Mouse (Mus musculus): ENCODE results near the gene Fastkd1. TPM values are rescaled to one million over a fixed set of nuclear protein-coding genes. Genes with fewer than 3 reads are reported as not detected.
A peak's percentile ranks its signal among the peaks of the same experiment; 100 is the strongest.
"Not testable (repeated sequence)": the region's sequence is repeated elsewhere in the genome, so short reads cannot be mapped to it uniquely, and the experiment has no call there.

Fastkd1 gene
- polyA plus RNA-seq (2012; rRNA removed) = 14.7 and 15.1 TPM in 2 replicates

GRCm38 (mm10) chr2:69712981-69713625 lies at the start of gene Fastkd1:
Gene Fastkd1 (minus strand): TSS chr2:69713516.
- DNase-seq (ENCODE audit: extremely low spot score in 1 of 2, low spot score in 1 of 2) = peak; percentile 92

- DNase-seq (ENCODE audit: extremely low spot score in 1 of 2, low spot score in 1 of 2) = no peak
Measured at GRCm38 (mm10) chr2:69760980-69761379, 47.7 kb upstream of the Fastkd1 start.

GRCm38 (mm10) chr2:69745091-69745490 lies 31.8 kb upstream of the Fastkd1 start:
- no peak for DNase-seq (ENCODE audit: extremely low spot score in 1 of 2, low spot score in 1 of 2)

GRCm38 (mm10) chr2:69723519-69723825 lies 10.2 kb upstream of the Fastkd1 start:
- DNase-seq (ENCODE audit: extremely low spot score in 1 of 2, low spot score in 1 of 2) = no peak

- peak; percentile 87 to 97 for DNase-seq (ENCODE audit: extremely low spot score in 1 of 2, low spot score in 1 of 2)
Measured at GRCm38 (mm10) chr2:69722650-69723518, 9.6 kb upstream of the Fastkd1 start.

- DNase-seq (ENCODE audit: extremely low spot score in 1 of 2, low spot score in 1 of 2) = no peak
Measured at GRCm38 (mm10) chr2:69722273-69722649, 8.9 kb upstream of the Fastkd1 start, which contains the start of gene Ppig. Gene Ppig (plus strand): TSS chr2:69722545.

GRCm38 (mm10) chr2:69719121-69719520 lies 5.8 kb upstream of the Fastkd1 start:
- no peak for DNase-seq (ENCODE audit: extremely low spot score in 1 of 2, low spot score in 1 of 2)

GRCm38 (mm10) chr2:69716483-69716882 lies 3.2 kb upstream of the Fastkd1 start:
- DNase-seq (ENCODE audit: extremely low spot score in 1 of 2, low spot score in 1 of 2) = no peak

GRCm38 (mm10) chr2:69714126-69714525 lies 810 bp upstream of the Fastkd1 start:
- DNase-seq (ENCODE audit: extremely low spot score in 1 of 2, low spot score in 1 of 2) = no peak

GRCm38 (mm10) chr2:69713626-69714014 lies 304 bp upstream of the Fastkd1 start:
- DNase-seq (ENCODE audit: extremely low spot score in 1 of 2, low spot score in 1 of 2) = no peak

GRCm38 (mm10) chr2:69712171-69712570 lies 1.1 kb downstream of the Fastkd1 start:
- DNase-seq (ENCODE audit: extremely low spot score in 1 of 2, low spot score in 1 of 2) = peak in 1 of 2 experiments; percentile 54

- no peak for DNase-seq (ENCODE audit: extremely low spot score in 1 of 2, low spot score in 1 of 2)
Measured at GRCm38 (mm10) chr2:69700446-69700845, 12.9 kb downstream of the Fastkd1 start.

- no peak for DNase-seq (ENCODE audit: extremely low spot score in 1 of 2, low spot score in 1 of 2)
Measured at GRCm38 (mm10) chr2:69693501-69693900, 19.8 kb downstream of the Fastkd1 start.

GRCm38 (mm10) chr2:69690843-69691242 lies 22.5 kb downstream of the Fastkd1 start:
- DNase-seq (ENCODE audit: extremely low spot score in 1 of 2, low spot score in 1 of 2) = no peak

- DNase-seq (ENCODE audit: extremely low spot score in 1 of 2, low spot score in 1 of 2) = peak in 1 of 2 experiments; percentile 27
Measured at GRCm38 (mm10) chr2:69690214-69690613, 23.1 kb downstream of the Fastkd1 start.

- DNase-seq (ENCODE audit: extremely low spot score in 1 of 2, low spot score in 1 of 2) = no peak
Measured at GRCm38 (mm10) chr2:69684488-69684887, 28.8 kb downstream of the Fastkd1 start.

GRCm38 (mm10) chr2:69683036-69683805 lies 30.1 kb downstream of the Fastkd1 start:
- peak in 1 of 2 experiments; percentile 48 for DNase-seq (ENCODE audit: extremely low spot score in 1 of 2, low spot score in 1 of 2)

- no peak for DNase-seq (ENCODE audit: extremely low spot score in 1 of 2, low spot score in 1 of 2)
Measured at GRCm38 (mm10) chr2:69681931-69682330, 31.4 kb downstream of the Fastkd1 start.

GRCm38 (mm10) chr2:69679990-69680389 lies 33.3 kb downstream of the Fastkd1 start:
- DNase-seq (ENCODE audit: extremely low spot score in 1 of 2, low spot score in 1 of 2) = no peak

- not testable (repeated sequence) for DNase-seq (ENCODE audit: extremely low spot score in 1 of 2, low spot score in 1 of 2)
Measured at GRCm38 (mm10) chr2:69677215-69677614, 36.1 kb downstream of the Fastkd1 start.

- DNase-seq (ENCODE audit: extremely low spot score in 1 of 2, low spot score in 1 of 2) = no peak
Measured at GRCm38 (mm10) chr2:69676713-69677112, 36.6 kb downstream of the Fastkd1 start.

Data from frontal cortex, adult 2 months (tissue).